Mouse (Mus musculus) liver, postnatal 0 days (tissue): ENCODE data around the gene Grem2.

Experiments used
- CTCF ChIP-seq: sonication (generic); IDR thresholded peaks from 2 replicates; pipeline ENCODE4 v1.5.1; 2016; ENCODE audit warnings: antibody characterized with exemption, low read depth
- EP300 ChIP-seq: IDR thresholded peaks from 2 replicates; pipeline ENCODE4 v1.6.1; 2016; ENCODE audit warnings: antibody characterized with exemption, low read depth, mild to moderate bottlenecking

- no peak for TF ChIP-seq CTCF
- no peak for TF ChIP-seq EP300
Observed at GRCm38 (mm10) chr1:174888073-174888472, 33.5 kb downstream of the Grem2 start.
